Mouse (Mus musculus): ENCODE measurements around the gene Apopt1. TPM values are rescaled to one million over a fixed set of nuclear protein-coding genes. Genes with fewer than 3 reads are reported as not detected.
"Not testable (repeated sequence)": the region's sequence is repeated elsewhere in the genome, so short reads cannot be mapped to it uniquely, and the experiment has no call there.

Gene Apopt1
- polyA plus RNA-seq, 1 experiment: 8.4 TPM

- TF ChIP-seq GATA1 (IDR thresholded peaks at IDR 0.05; ENCODE audit: low read length): no peak
- no peak for TF ChIP-seq TAL1 (IDR thresholded peaks at IDR 0.05; ENCODE audit: low read length)
- peaks cover 7% of the 10 kb centered on the region for H3K9me3 ChIP-seq (ENCODE audit: control insufficient read depth, low read length)
- no peaks in the 10 kb centered on the region for H3K27me3 ChIP-seq (ENCODE audit: control insufficient read depth)
- H3K36me3 ChIP-seq (ENCODE audit: control insufficient read depth): peaks cover 46% of the 10 kb centered on the region
- H3K4me3 ChIP-seq (replicated peaks): peak overlapping the region; percentile 77
- H3K4me1 ChIP-seq (ENCODE audit: control insufficient read depth): peaks cover 50% of the 10 kb centered on the region
These were observed 585 bp upstream of the Apopt1 start for GRCm38 (mm10) chr12:111712476-111712875.

- Histone ChIP-seq H3K36me3 (ENCODE audit: control insufficient read depth) (peaks cover 35% of the 10 kb centered on the region), H3K4me3 (replicated peaks) (peak overlapping the region; percentile 77), H3K4me1 (ENCODE audit: control insufficient read depth) (peaks cover 50% of the 10 kb centered on the region)
- not testable (repeated sequence) for H3K27me3 ChIP-seq (ENCODE audit: control insufficient read depth); H3K9me3 ChIP-seq (ENCODE audit: control insufficient read depth, low read length)
These were observed 819 bp downstream of the Apopt1 start for GRCm38 (mm10) chr12:111713880-111714279.

- TF ChIP-seq GATA1 (IDR thresholded peaks at IDR 0.05; ENCODE audit: low read length): no peak
- TF ChIP-seq TAL1 (IDR thresholded peaks at IDR 0.05; ENCODE audit: low read length): no peak
- Histone ChIP-seq H3K36me3 (ENCODE audit: control insufficient read depth) (peaks cover 13% of the 10 kb centered on the region), H3K9me3 (ENCODE audit: control insufficient read depth, low read length) (peaks cover 7% of the 10 kb centered on the region), H3K27me3 (ENCODE audit: control insufficient read depth) (no peaks in the 10 kb centered on the region), H3K4me3 (replicated peaks) (no peak overlapping the region), H3K4me1 (ENCODE audit: control insufficient read depth) (peaks cover 39% of the 10 kb centered on the region)
These were observed 3.4 kb downstream of the Apopt1 start for GRCm38 (mm10) chr12:111716505-111716904.

GRCm38 (mm10) chr12:111718656-111719055 lies 5.6 kb downstream of the Apopt1 start:
- H3K9me3 ChIP-seq (ENCODE audit: control insufficient read depth, low read length): peaks cover 7% of the 10 kb centered on the region
- H3K4me3 ChIP-seq (replicated peaks): no peak overlapping the region
- H3K27me3 ChIP-seq (ENCODE audit: control insufficient read depth): no peaks in the 10 kb centered on the region
- peaks cover 25% of the 10 kb centered on the region for H3K4me1 ChIP-seq (ENCODE audit: control insufficient read depth)
- H3K36me3 ChIP-seq (ENCODE audit: control insufficient read depth): peaks cover 17% of the 10 kb centered on the region
- TF ChIP-seq TAL1 (IDR thresholded peaks at IDR 0.05; ENCODE audit: low read length) (no peak), GATA1 (IDR thresholded peaks at IDR 0.05; ENCODE audit: low read length) (no peak)

GRCm38 (mm10) chr12:111720222-111720621 lies 7.2 kb downstream of the Apopt1 start:
- Histone ChIP-seq H3K36me3 (ENCODE audit: control insufficient read depth) (peaks cover 30% of the 10 kb centered on the region), H3K4me3 (replicated peaks) (no peak overlapping the region), H3K4me1 (ENCODE audit: control insufficient read depth) (peaks cover 11% of the 10 kb centered on the region), H3K9me3 (ENCODE audit: control insufficient read depth, low read length) (peaks cover 7% of the 10 kb centered on the region), H3K27me3 (ENCODE audit: control insufficient read depth) (no peaks in the 10 kb centered on the region)
- TF ChIP-seq TAL1 (IDR thresholded peaks at IDR 0.05; ENCODE audit: low read length) (no peak), GATA1 (IDR thresholded peaks at IDR 0.05; ENCODE audit: low read length) (no peak)

- no peak for TF ChIP-seq GATA1 (IDR thresholded peaks at IDR 0.05; ENCODE audit: low read length)
- TF ChIP-seq TAL1 (IDR thresholded peaks at IDR 0.05; ENCODE audit: low read length): no peak
- H3K4me1 ChIP-seq (ENCODE audit: control insufficient read depth): no peaks in the 10 kb centered on the region; the same call in 1 of the 2 replicates
- H3K9me3 ChIP-seq (ENCODE audit: control insufficient read depth, low read length): no peaks in the 10 kb centered on the region
- no peak overlapping the region for H3K4me3 ChIP-seq (replicated peaks)
- no peaks in the 10 kb centered on the region for H3K27me3 ChIP-seq (ENCODE audit: control insufficient read depth)
- H3K36me3 ChIP-seq (ENCODE audit: control insufficient read depth): peaks cover 43% of the 10 kb centered on the region
These were observed 9.6 kb downstream of the Apopt1 start for GRCm38 (mm10) chr12:111722654-111723053.

GRCm38 (mm10) chr12:111724638-111725337 lies 11.7 kb downstream of the Apopt1 start:
- peaks cover 52% of the 10 kb centered on the region for H3K36me3 ChIP-seq (ENCODE audit: control insufficient read depth)
- TF ChIP-seq TAL1 (IDR thresholded peaks at IDR 0.05; ENCODE audit: low read length) (no peak), GATA1 (IDR thresholded peaks at IDR 0.05; ENCODE audit: low read length) (no peak)
- no peaks in the 10 kb centered on the region for H3K4me1 ChIP-seq (ENCODE audit: control insufficient read depth)
- H3K9me3 ChIP-seq (ENCODE audit: control insufficient read depth, low read length): no peaks in the 10 kb centered on the region
- no peaks in the 10 kb centered on the region for H3K27me3 ChIP-seq (ENCODE audit: control insufficient read depth)
- H3K4me3 ChIP-seq (replicated peaks): no peak overlapping the region

GRCm38 (mm10) chr12:111725338-111726121 lies 12.5 kb downstream of the Apopt1 start:
- no peaks in the 10 kb centered on the region for H3K9me3 ChIP-seq (ENCODE audit: control insufficient read depth, low read length)
- TF ChIP-seq GATA1 (IDR thresholded peaks at IDR 0.05; ENCODE audit: low read length): no peak
- TF ChIP-seq TAL1 (IDR thresholded peaks at IDR 0.05; ENCODE audit: low read length): no peak

GRCm38 (mm10) chr12:111726122-111726463 lies 13.0 kb downstream of the Apopt1 start:
- TF ChIP-seq TAL1 (IDR thresholded peaks at IDR 0.05; ENCODE audit: low read length): no peak
- TF ChIP-seq GATA1 (IDR thresholded peaks at IDR 0.05; ENCODE audit: low read length): no peak
- no peak overlapping the region for H3K4me3 ChIP-seq (replicated peaks)
- no peaks in the 10 kb centered on the region for H3K27me3 ChIP-seq (ENCODE audit: control insufficient read depth)
- H3K9me3 ChIP-seq (ENCODE audit: control insufficient read depth, low read length): no peaks in the 10 kb centered on the region
- H3K4me1 ChIP-seq (ENCODE audit: control insufficient read depth): no peaks in the 10 kb centered on the region
- H3K36me3 ChIP-seq (ENCODE audit: control insufficient read depth): peaks cover 54% of the 10 kb centered on the region

More at GRCm38 (mm10) chr12:111725338-111726121, 12.5 kb downstream of the Apopt1 start:
- peaks cover 52% of the 10 kb centered on the region for H3K36me3 ChIP-seq (ENCODE audit: control insufficient read depth)
- no peak overlapping the region for H3K4me3 ChIP-seq (replicated peaks)
- no peaks in the 10 kb centered on the region for H3K27me3 ChIP-seq (ENCODE audit: control insufficient read depth)
- H3K4me1 ChIP-seq (ENCODE audit: control insufficient read depth): no peaks in the 10 kb centered on the region

All from erythroblast, embryonic 14.5 days (primary cell).